Comparison of ENCODE assay signal across 25 mouse cellular contexts in genomic region chr12:106969873-106970272, GRCm38 (mm10).
A peak's percentile ranks its signal among the peaks of the same experiment; 100 is the strongest.
DNase-seq lines count a peak whose midpoint lies in the region; ATAC-seq and TF ChIP-seq lines count a peak whose summit lies in the region.
"Had no signal": no experiment of that assay in that cellular context is flagged by ENCODE, and none has a peak within 500 bp of the region (broad histone marks: within the 10 kb centered on the region; RNA-seq: fewer than 3 reads in every experiment).

No protein-coding gene starts in this region.

- no peaks in the 10 kb centered on the region for H3K27me3 ChIP-seq in forebrain, embryonic 10.5 days (ENCODE audit: poor library complexity, severe bottlenecking)
- no peaks in the 10 kb centered on the region for H3K27me3 ChIP-seq in forebrain, embryonic 11.5 days (ENCODE audit: control insufficient read depth, insufficient read depth, low read length)
- H3K27me3 ChIP-seq in cerebellum, adult 2 months (ENCODE audit: control insufficient read depth, insufficient read depth, low read length): no peaks in the 10 kb centered on the region
- H3K27me3 ChIP-seq: heart, embryonic 12.5 days; hindbrain, embryonic 12.5 days had no signal

- H3K27ac ChIP-seq in forebrain, embryonic 10.5 days: peak overlapping the region; percentile 61
- H3K27ac ChIP-seq in forebrain, embryonic 11.5 days (ENCODE audit: low read depth, low read length): no peak overlapping the region
- no peak overlapping the region for H3K27ac ChIP-seq in cerebellum, adult 2 months (ENCODE audit: insufficient read depth, low read length)
- H3K27ac ChIP-seq: hindbrain, embryonic 12.5 days; left cerebral cortex, adult 2 months had no signal

- TF ChIP-seq CTCF in cerebellum, adult 2 months (IDR thresholded peaks at IDR 0.05; ENCODE audit: borderline replicate concordance, insufficient read depth, low read depth, low read length): no peak

- H3K9me3 ChIP-seq in forebrain, embryonic 10.5 days: no peaks in the 10 kb centered on the region
- no peaks in the 10 kb centered on the region; the same call in 1 of the 2 replicates for H3K9me3 ChIP-seq in forebrain, embryonic 11.5 days (ENCODE audit: control insufficient read depth, low read length)
- H3K9me3 ChIP-seq: heart, embryonic 12.5 days; hindbrain, embryonic 12.5 days had no signal

- no peaks in the 10 kb centered on the region for H3K36me3 ChIP-seq in forebrain, embryonic 10.5 days (replicated peaks)
- no peaks in the 10 kb centered on the region for H3K36me3 ChIP-seq in forebrain, embryonic 11.5 days (ENCODE audit: control insufficient read depth, insufficient read depth, low read length)
- H3K36me3 ChIP-seq: heart, embryonic 12.5 days; hindbrain, embryonic 12.5 days had no signal

- ATAC-seq in forebrain, embryonic 11.5 days (replicated peaks; ENCODE audit: low FRiP score): no peak
- ATAC-seq: forebrain, embryonic 14.5 days; liver, postnatal 0 days; lung, postnatal 0 days had no signal

- H3K9ac ChIP-seq in forebrain, embryonic 11.5 days (ENCODE audit: low read length): no peak overlapping the region
- H3K9ac ChIP-seq: heart, embryonic 12.5 days; hindbrain, embryonic 12.5 days; liver, postnatal 0 days had no signal

- no peak overlapping the region for H3K4me3 ChIP-seq in forebrain, embryonic 10.5 days
- H3K4me3 ChIP-seq in forebrain, embryonic 11.5 days (ENCODE audit: low read depth, low read length): no peak overlapping the region
- H3K4me3 ChIP-seq in cerebellum, adult 2 months (replicated peaks; ENCODE audit: insufficient read depth, low read depth, low read length): no peak overlapping the region
- H3K4me3 ChIP-seq: erythroblast, embryonic 14.5 days; heart, embryonic 12.5 days; hindbrain, embryonic 12.5 days; left cerebral cortex, adult 2 months had no signal

- H3K4me1 ChIP-seq in forebrain, embryonic 10.5 days: peaks cover 13% of the 10 kb centered on the region
- H3K4me1 ChIP-seq in forebrain, embryonic 11.5 days (replicated peaks; ENCODE audit: control insufficient read depth, insufficient read depth, low read length): no peaks in the 10 kb centered on the region
- H3K4me1 ChIP-seq in cerebellum, adult 2 months (ENCODE audit: control insufficient read depth, insufficient read depth, low read length): no peaks in the 10 kb centered on the region
- H3K4me1 ChIP-seq: heart, embryonic 12.5 days; hindbrain, embryonic 12.5 days had no signal

- H3K4me2 ChIP-seq in forebrain, embryonic 11.5 days (ENCODE audit: low read depth, low read length, severe bottlenecking): no peak overlapping the region
- H3K4me2 ChIP-seq: heart, embryonic 12.5 days; hindbrain, embryonic 12.5 days; liver, embryonic 11.5 days had no signal

- 45% methylated on average over 5 of the region's 5 CpGs for WGBS in forebrain, embryonic 10.5 days
- 58% methylated on average over 5 of the region's 5 CpGs for WGBS in forebrain, embryonic 11.5 days
- 56% methylated on average over 5 of the region's 5 CpGs for WGBS in cerebellum, adult 2 months

- TF ChIP-seq POLR2A in cerebellum, adult 2 months (IDR thresholded peaks at IDR 0.05; ENCODE audit: borderline replicate concordance, insufficient read depth, low read length): no peak

- DNase-seq in forebrain, embryonic 10.5 days (ENCODE audit: extremely low spot score, low spot score): peak; percentile 31
- DNase-seq in forebrain, embryonic 11.5 days (ENCODE audit: low spot score): no peak
- peak; percentile 13 for DNase-seq in retina, postnatal 1 day
- no peak for DNase-seq in retina, embryonic 14.5 days (ENCODE audit: low spot score)
- DNase-seq in hindlimb bud, embryonic 11.5 days (ENCODE audit: extremely low spot score, low read depth, low spot score): peak; percentile 42
- no peak for DNase-seq in lung, postnatal 25 days (ENCODE audit: low spot score)
- DNase-seq in right cerebral cortex, postnatal 25 days: no peak
- no peak for DNase-seq in cerebellum, adult 2 months
- DNase-seq: adrenal gland, postnatal 14 days; cerebellum, postnatal 10 days; gastrocnemius, postnatal 10 days; heart, postnatal 10 days; kidney, adult 8-10 months; kidney, postnatal 10 days; left cerebral cortex, postnatal 4 days; liver, postnatal 0 days; right cerebral cortex, postnatal 14 days; spleen, adult 18-20 months had no signal

Comparison
In these comparisons a context has a peak if more than half of its experiments do, and no peak if none do; other contexts are left out.
1. DNase-seq: peak in forebrain, embryonic 10.5 days (single experiment), retina, postnatal 1 day (single experiment) and hindlimb bud, embryonic 11.5 days (single experiment); none in forebrain, embryonic 11.5 days (single experiment), retina, embryonic 14.5 days (single experiment), lung, postnatal 25 days (single experiment), right cerebral cortex, postnatal 25 days (single experiment) and cerebellum, adult 2 months (0 of 2).